Mouse (Mus musculus) limb, embryonic 14.5 days (tissue): Measurements from ENCODE around the gene Gm44. TPM values are rescaled to one million over a fixed set of nuclear protein-coding genes. Genes with fewer than 3 reads are reported as not detected.
"Not testable (repeated sequence)": the region's sequence is repeated elsewhere in the genome, so short reads cannot be mapped to it uniquely, and the experiment has no call there.

ENCODE experiments used
- ATAC-seq: fragments of 200-750 bp; cut with Nextera tagmentation; 2 replicates; pipeline ENCODE4 v1.8.0; 2017; ENCODE audit warnings: low read depth, moderate number of reproducible peaks, moderate TSS enrichment; ENCODE audit not compliant: low FRiP score
- DNase-seq: peaks from one replicate; pipeline ENCODE4 v3.0.0-alpha.2; 2015; ENCODE audit warnings: low spot score
- H3K27ac ChIP-seq: fragments of 300-500 bp; sonication (generic); replicated peaks from 2 replicates; pipeline ENCODE4 v1.5.1; 2014; ENCODE audit warnings: low read depth, mild to moderate bottlenecking, low read length, moderate library complexity, mixed read lengths
- H3K27me3 ChIP-seq: fragments of 300-500 bp; sonication (generic); 2 replicates; pipeline ENCODE4 v1.6.1; 2014; ENCODE audit warnings: low read length, mixed read lengths; ENCODE audit not compliant: control insufficient read depth, insufficient read depth
- H3K36me3 ChIP-seq: fragments of 300-500 bp; sonication (generic); 2 replicates; pipeline ENCODE4 v1.6.1; 2014; ENCODE audit warnings: mild to moderate bottlenecking, low read length, moderate library complexity, mixed read lengths; ENCODE audit not compliant: control insufficient read depth, insufficient read depth
- H3K4me1 ChIP-seq: fragments of 300-500 bp; sonication (generic); 2 replicates; pipeline ENCODE4 v1.6.1; 2014; ENCODE audit warnings: antibody characterized with exemption, low read length, mixed read lengths; ENCODE audit not compliant: control insufficient read depth, insufficient read depth
- H3K4me2 ChIP-seq: fragments of 300-500 bp; sonication (generic); replicated peaks from 2 replicates; pipeline ENCODE4 v1.6.1; 2014; ENCODE audit warnings: low read depth, mild to moderate bottlenecking, low read length, moderate library complexity; ENCODE audit not compliant: severe bottlenecking
- H3K4me3 ChIP-seq: fragments of 300-500 bp; sonication (generic); replicated peaks from 2 replicates; pipeline ENCODE4 v1.5.1; 2014; ENCODE audit warnings: low read length
- H3K9ac ChIP-seq: fragments of 300-500 bp; sonication (generic); 2 replicates; pipeline ENCODE4 v1.6.1; 2014; ENCODE audit warnings: mild to moderate bottlenecking, low read depth, low read length, moderate library complexity; ENCODE audit not compliant: severe bottlenecking
- H3K9me3 ChIP-seq: fragments of 300-500 bp; sonication (generic); 2 replicates; pipeline ENCODE4 v1.6.1; 2016; ENCODE audit warnings: low read length; ENCODE audit not compliant: control insufficient read depth
- POLR2A ChIP-seq: fragments of 200-500 bp; IDR thresholded peaks from 2 replicates; pipeline ENCODE4 v1.8.0; 2012; ENCODE audit warnings: inconsistent platforms, mild to moderate bottlenecking, moderate library complexity, borderline replicate concordance; ENCODE audit not compliant: insufficient read depth, insufficient read length; ENCODE audit errors: extremely low read depth
- WGBS: fragments of 180-500 bp; shearing (Covaris S2); extraction: QIAGEN DNeasy Blood & Tissue Kit; methylation state at CpG from one replicate; pipeline ENCODE4 v1.1.7; 2014; 5-methylcytosine and 5-hydroxymethylcytosine counted together
- polyA plus RNA-seq, 2 experiments: library from polyadenylated mRNA; depleted of rRNA in 1 of 2; stranded (reverse) in 1 of 2; unstranded in 1 of 2; fragments of >200 nt; fragmentation: Nextera tagmentation in 1 of 2; extraction: Ambion mirVana in 1 of 2; gene quantifications; 2 replicates each; pipeline versions ENCODE4 v1.2.1 to v1.2.3; 2012 to 2014

Gm44 gene
- not detected in 2 replicates for polyA plus RNA-seq (2012; rRNA removed)
- polyA plus RNA-seq (2014; fragmentation: Nextera tagmentation; extraction: Ambion mirVana) = not detected in 2 replicates

GRCm38 (mm10) chrX:90891842-90892241 lies at the start of gene Gm44:
TSS of gene Gm44 (plus strand) at chrX:90892142.
- no peak within 1 kb of the TSS for H3K4me3 ChIP-seq
- no peak for DNase-seq
- H3K27me3 ChIP-seq = no peaks in the 10 kb centered on the region
- no peak within 1 kb of the TSS for H3K9ac ChIP-seq
- no peak within 1 kb of the TSS for H3K4me2 ChIP-seq
- H3K27ac ChIP-seq = no peak within 1 kb of the TSS
- TF ChIP-seq POLR2A = no peak
- no peaks in the 10 kb centered on the region for H3K36me3 ChIP-seq
- 80% methylated on average over 4 of the region's 4 CpGs for WGBS
- ATAC-seq = no peak
- no peaks in the 10 kb centered on the region for H3K4me1 ChIP-seq
- H3K9me3 ChIP-seq = no peaks in the 10 kb centered on the region

- ATAC-seq (no peak), DNase-seq (no peak)
- Histone ChIP-seq H3K27ac (no peak overlapping the region), H3K4me2 (no peak overlapping the region), H3K36me3 (no peaks in the 10 kb centered on the region), H3K9me3 (no peaks in the 10 kb centered on the region), H3K27me3 (no peaks in the 10 kb centered on the region), H3K4me1 (no peaks in the 10 kb centered on the region), H3K9ac (no peak overlapping the region), H3K4me3 (no peak overlapping the region)
- WGBS = 63% methylated on average over 1 of the region's 1 CpGs
- no peak for TF ChIP-seq POLR2A
Observed at GRCm38 (mm10) chrX:90927989-90928388, 36.0 kb downstream of the Gm44 start.

GRCm38 (mm10) chrX:90938211-90938610 lies 46.3 kb downstream of the Gm44 start:
- H3K27me3 ChIP-seq, H3K36me3 ChIP-seq, H3K27ac ChIP-seq, ATAC-seq, H3K4me1 ChIP-seq, H3K9me3 ChIP-seq, H3K4me3 ChIP-seq, H3K4me2 ChIP-seq, H3K9ac ChIP-seq, DNase-seq: not testable (repeated sequence)
- WGBS = 63% methylated on average over 2 of the region's 2 CpGs
